In genomic region chr11:113147535-113148197, GRCm38 (mm10) we compare ENCODE assay signal across 8 mouse cellular contexts.
A peak's percentile ranks its signal among the peaks of the same experiment; 100 is the strongest.
DNase-seq lines count a peak whose midpoint lies in the region; ATAC-seq and TF ChIP-seq lines count a peak whose summit lies in the region.
"Had no signal": no experiment of that assay in that cellular context is flagged by ENCODE, and none has a peak within 500 bp of the region (broad histone marks: within the 10 kb centered on the region; RNA-seq: fewer than 3 reads in every experiment).

No protein-coding gene starts in this region.

- H3K27me3 ChIP-seq in hindbrain, embryonic 11.5 days (ENCODE audit: control insufficient read depth, insufficient read depth, low read length), result no peaks in the 10 kb centered on the region
- H3K27me3 ChIP-seq in hindbrain, postnatal 0 days (ENCODE audit: insufficient read depth, low read length), result no peaks in the 10 kb centered on the region
- no peaks in the 10 kb centered on the region for H3K27me3 ChIP-seq in midbrain, embryonic 14.5 days (ENCODE audit: control insufficient read depth, insufficient read depth, low read length)
- H3K27me3 ChIP-seq in midbrain, embryonic 16.5 days (ENCODE audit: control insufficient read depth, insufficient read depth, low read depth, low read length), result no peaks in the 10 kb centered on the region
- no peaks in the 10 kb centered on the region for H3K27me3 ChIP-seq in intestine, embryonic 16.5 days (replicated peaks; ENCODE audit: control insufficient read depth, insufficient read depth, low read length)
- H3K27me3 ChIP-seq in small intestine, adult 2 months (ENCODE audit: control insufficient read depth, insufficient read depth, low read length), result no peaks in the 10 kb centered on the region
- H3K27me3 ChIP-seq: Patski had no signal

- H3K36me3 ChIP-seq in hindbrain, embryonic 11.5 days (ENCODE audit: control insufficient read depth, insufficient read depth, low read length), result no peaks in the 10 kb centered on the region
- no peaks in the 10 kb centered on the region for H3K36me3 ChIP-seq in hindbrain, postnatal 0 days (ENCODE audit: insufficient read depth, low read length)
- no peaks in the 10 kb centered on the region for H3K36me3 ChIP-seq in midbrain, embryonic 14.5 days (ENCODE audit: control insufficient read depth, insufficient read depth, low read length)
- H3K36me3 ChIP-seq in midbrain, embryonic 16.5 days (ENCODE audit: control insufficient read depth, insufficient read depth, low read length), result no peaks in the 10 kb centered on the region
- H3K36me3 ChIP-seq in intestine, embryonic 16.5 days (ENCODE audit: control insufficient read depth, insufficient read depth, low read length), result no peaks in the 10 kb centered on the region
- H3K36me3 ChIP-seq in small intestine, adult 2 months (ENCODE audit: control insufficient read depth, insufficient read depth, low read length), result no peaks in the 10 kb centered on the region

- H3K4me3 ChIP-seq in hindbrain, embryonic 11.5 days (ENCODE audit: low read depth, low read length), result no peak overlapping the region
- H3K4me3 ChIP-seq in hindbrain, postnatal 0 days (ENCODE audit: low read length), result no peak overlapping the region
- H3K4me3 ChIP-seq in midbrain, embryonic 14.5 days (replicated peaks; ENCODE audit: low read depth, low read length), result no peak overlapping the region
- no peak overlapping the region for H3K4me3 ChIP-seq in midbrain, embryonic 16.5 days (ENCODE audit: low read depth, low read length)
- peak overlapping the region; percentile 18 for H3K4me3 ChIP-seq in intestine, embryonic 16.5 days (ENCODE audit: low read length)
- H3K4me3 ChIP-seq in small intestine, adult 2 months (ENCODE audit: low read depth, low read length), result peak overlapping the region; percentile 15; the same call in 1 of the 2 replicates

- no peak for ATAC-seq in hindbrain, embryonic 11.5 days (ENCODE audit: low FRiP score)
- no peak for ATAC-seq in hindbrain, postnatal 0 days
- ATAC-seq in midbrain, embryonic 14.5 days (ENCODE audit: low FRiP score, low TSS enrichment), result no peak
- no peak for ATAC-seq in midbrain, embryonic 16.5 days
- ATAC-seq in intestine, embryonic 16.5 days, result peak; percentile 93
- ATAC-seq: Patski had no signal

- H3K9me3 ChIP-seq in hindbrain, embryonic 11.5 days (ENCODE audit: control insufficient read depth, low read length), result no peaks in the 10 kb centered on the region
- H3K9me3 ChIP-seq in hindbrain, postnatal 0 days (ENCODE audit: low read length), result no peaks in the 10 kb centered on the region
- no peaks in the 10 kb centered on the region for H3K9me3 ChIP-seq in midbrain, embryonic 14.5 days (ENCODE audit: control insufficient read depth, low read length)
- no peaks in the 10 kb centered on the region for H3K9me3 ChIP-seq in midbrain, embryonic 16.5 days (replicated peaks; ENCODE audit: control insufficient read depth, low read length, poor library complexity, severe bottlenecking)
- no peaks in the 10 kb centered on the region for H3K9me3 ChIP-seq in intestine, embryonic 16.5 days (ENCODE audit: control insufficient read depth, low read length)

- no peak overlapping the region for H3K4me2 ChIP-seq in hindbrain, embryonic 11.5 days (replicated peaks; ENCODE audit: low read depth, low read length)
- no peak overlapping the region for H3K4me2 ChIP-seq in hindbrain, postnatal 0 days (ENCODE audit: low read depth, low read length)
- no peak overlapping the region for H3K4me2 ChIP-seq in midbrain, embryonic 14.5 days (ENCODE audit: low read length)
- no peak overlapping the region for H3K4me2 ChIP-seq in midbrain, embryonic 16.5 days (ENCODE audit: low read length)
- H3K4me2 ChIP-seq in intestine, embryonic 16.5 days (ENCODE audit: low read depth, low read length), result peak overlapping the region; percentile 47

- H3K27ac ChIP-seq in hindbrain, embryonic 11.5 days (ENCODE audit: low read depth, low read length), result peak overlapping the region; percentile 52; the same call in 1 of the 2 replicates
- no peak overlapping the region; the same call in 1 of the 2 replicates for H3K27ac ChIP-seq in hindbrain, postnatal 0 days
- H3K27ac ChIP-seq in midbrain, embryonic 14.5 days (replicated peaks; ENCODE audit: low read depth, low read length), result 0 out of 2 replicates have a peak overlapping the region, but pooled peaks have one; percentile 49
- no peak overlapping the region for H3K27ac ChIP-seq in midbrain, embryonic 16.5 days (ENCODE audit: low read length)
- peak overlapping the region; percentile 77 for H3K27ac ChIP-seq in intestine, embryonic 16.5 days (ENCODE audit: low read length)
- H3K27ac ChIP-seq in small intestine, adult 2 months (ENCODE audit: insufficient read depth, low read depth, low read length), result peak overlapping the region; percentile 46; the same call in 1 of the 2 replicates

- TF ChIP-seq CTCF in hindbrain, postnatal 0 days (IDR thresholded peaks at IDR 0.05; ENCODE audit: low read depth), result no peak
- TF ChIP-seq CTCF in small intestine, adult 2 months (IDR thresholded peaks at IDR 0.05; ENCODE audit: extremely low read depth, insufficient read length, insufficient replicate concordance, low read depth, low read length), result no peak

- WGBS in hindbrain, embryonic 11.5 days, result 65% methylated on average over 17 of the region's 17 CpGs
- 59% methylated on average over 17 of the region's 17 CpGs for WGBS in hindbrain, postnatal 0 days
- WGBS in midbrain, embryonic 14.5 days, result 65% methylated on average over 17 of the region's 17 CpGs
- WGBS in midbrain, embryonic 16.5 days, result 73% methylated on average over 17 of the region's 17 CpGs
- 24% methylated on average over 17 of the region's 17 CpGs for WGBS in intestine, embryonic 16.5 days
- 23% methylated on average over 17 of the region's 17 CpGs for WGBS in small intestine, adult 2 months

- TF ChIP-seq POLR2A in small intestine, adult 2 months (IDR thresholded peaks at IDR 0.05; ENCODE audit: low read depth, low read length), result no peak

- H3K9ac ChIP-seq in hindbrain, embryonic 11.5 days (ENCODE audit: low read depth, low read length), result no peak overlapping the region
- H3K9ac ChIP-seq in hindbrain, postnatal 0 days (replicated peaks; ENCODE audit: low read length), result no peak overlapping the region
- H3K9ac ChIP-seq in midbrain, embryonic 14.5 days (replicated peaks; ENCODE audit: low read length), result no peak overlapping the region
- H3K9ac ChIP-seq in midbrain, embryonic 16.5 days (ENCODE audit: low read depth, low read length), result no peak overlapping the region
- peak overlapping the region; percentile 49; the same call in 1 of the 2 replicates for H3K9ac ChIP-seq in intestine, embryonic 16.5 days (ENCODE audit: low read depth, low read length)

- peaks cover 12% of the 10 kb centered on the region for H3K4me1 ChIP-seq in hindbrain, embryonic 11.5 days (replicated peaks; ENCODE audit: control insufficient read depth, insufficient read depth, low read length)
- H3K4me1 ChIP-seq in hindbrain, postnatal 0 days (ENCODE audit: insufficient read depth, low read length), result peaks cover 37% of the 10 kb centered on the region
- H3K4me1 ChIP-seq in midbrain, embryonic 14.5 days (ENCODE audit: control insufficient read depth, insufficient read depth, low read length), result peaks cover 17% of the 10 kb centered on the region
- peaks cover 21% of the 10 kb centered on the region for H3K4me1 ChIP-seq in midbrain, embryonic 16.5 days (ENCODE audit: control insufficient read depth, insufficient read depth, low read length)
- H3K4me1 ChIP-seq in intestine, embryonic 16.5 days (ENCODE audit: control insufficient read depth, insufficient read depth, low read length), result peaks cover 39% of the 10 kb centered on the region
- H3K4me1 ChIP-seq in small intestine, adult 2 months (ENCODE audit: control insufficient read depth, insufficient read depth, insufficient read length, low read length), result peaks cover 16% of the 10 kb centered on the region

- DNase-seq in hindbrain, embryonic 11.5 days (ENCODE audit: low spot score), result no peak
- no peak for DNase-seq in hindbrain, postnatal 0 days (ENCODE audit: low spot score)
- no peak for DNase-seq in midbrain, embryonic 14.5 days
- no peak for DNase-seq in spleen, postnatal 36 days (ENCODE audit: low spot score in 2 of 2)

Comparison
In these comparisons a context has a peak if more than half of its experiments do, and no peak if none do; other contexts are left out.
1. H3K27ac ChIP-seq: peak in hindbrain, embryonic 11.5 days (single experiment), midbrain, embryonic 14.5 days (single experiment), intestine, embryonic 16.5 days (single experiment) and small intestine, adult 2 months (single experiment); none in hindbrain, postnatal 0 days (single experiment) and midbrain, embryonic 16.5 days (single experiment).
2. H3K4me3 ChIP-seq: peak in intestine, embryonic 16.5 days (single experiment) and small intestine, adult 2 months (single experiment); none in hindbrain, embryonic 11.5 days (single experiment), hindbrain, postnatal 0 days (single experiment), midbrain, embryonic 14.5 days (single experiment) and midbrain, embryonic 16.5 days (single experiment).